Mouse (Mus musculus) bone marrow, adult 2 months (tissue): ENCODE measurements around the gene Mogat2. TPM values are rescaled to one million over a fixed set of nuclear protein-coding genes. Genes with fewer than 3 reads are reported as not detected.

Source experiments
- H3K27ac ChIP-seq: fragments of 200-500 bp; 2 replicates; pipeline ENCODE4 v1.5.1; 2012; ENCODE audit warnings: low read depth, mild to moderate bottlenecking, control low read depth, inconsistent platforms, low read length; ENCODE audit not compliant: control insufficient read depth, poor library complexity, insufficient read depth
- H3K4me1 ChIP-seq: fragments of 200-500 bp; 2 replicates; pipeline ENCODE4 v1.6.1; 2011; ENCODE audit warnings: low read length; ENCODE audit not compliant: control insufficient read depth, insufficient read depth
- H3K4me3 ChIP-seq: fragments of 200-500 bp; replicated peaks from 2 replicates; pipeline ENCODE3; 2011; ENCODE audit warnings: mild to moderate bottlenecking, low read depth, low read length, control low read depth; ENCODE audit not compliant: control insufficient read depth
- CTCF ChIP-seq: fragments of 200-500 bp; IDR thresholded peaks from 2 replicates; pipeline ENCODE4 v1.5.1; 2011; ENCODE audit warnings: low read length, control low read depth; ENCODE audit not compliant: control insufficient read depth, insufficient read depth
- POLR2A ChIP-seq: fragments of 200-500 bp; IDR thresholded peaks from 2 replicates; pipeline ENCODE4 v1.6.1; 2011; ENCODE audit warnings: low read depth, mild to moderate bottlenecking, control low read depth, low read length, borderline replicate concordance; ENCODE audit not compliant: control insufficient read depth
- WGBS: fragments of 180-500 bp; shearing (Covaris S2); methylation state at CpG from one replicate; pipeline ENCODE4 v1.1.7; 2018; 5-methylcytosine and 5-hydroxymethylcytosine counted together
- polyA plus RNA-seq: library from polyadenylated mRNA; stranded (reverse); fragments of >200 nt; gene quantifications from 2 replicates; pipeline ENCODE4 v1.2.4, GENCODE M21; 2011; ENCODE audit warnings: low replicate concordance; ENCODE audit not compliant: missing spikeins, insufficient read depth, insufficient read length

Gene Mogat2
- polyA plus RNA-seq, 1 experiment: 5.9 TPM

DNA sequence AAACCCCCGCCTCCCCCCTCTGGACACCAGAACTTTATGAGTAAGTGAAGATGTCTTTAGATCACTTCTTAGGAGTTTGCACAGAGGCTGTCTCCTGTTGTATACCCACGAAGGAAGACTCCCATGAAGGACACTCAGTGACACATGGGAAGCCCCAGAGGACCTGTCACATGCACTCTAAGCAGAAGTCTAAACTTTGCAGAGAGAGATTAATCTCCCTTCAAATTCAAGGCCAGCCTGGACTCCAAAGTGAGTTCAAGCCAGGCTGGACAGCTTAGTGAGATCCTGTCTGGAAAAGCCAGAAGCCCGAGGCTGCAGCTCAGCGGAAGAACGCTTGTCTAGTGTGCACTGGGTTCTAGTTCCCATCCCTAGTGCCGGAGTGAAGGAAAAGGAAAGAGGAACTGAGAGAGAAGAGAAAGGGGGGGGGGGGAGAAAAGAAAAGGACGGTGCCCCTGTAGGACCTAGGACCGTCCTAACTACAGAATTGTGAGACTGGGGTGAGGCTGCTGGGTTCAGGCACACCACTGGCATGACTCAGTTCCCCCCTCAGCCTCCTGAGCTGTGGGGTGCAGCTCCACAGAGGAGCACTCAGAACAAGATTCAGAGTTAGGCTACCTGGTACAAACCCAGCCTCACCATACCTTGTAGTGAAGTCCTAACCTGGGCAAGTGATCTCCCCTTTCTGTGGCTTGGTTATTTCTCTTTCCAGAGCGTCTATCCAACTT, 38.8 kb downstream of the Mogat2 start:
- Histone ChIP-seq H3K4me1 (no peaks in the 10 kb centered on the region; the same call in 1 of the 2 replicates), H3K4me3 (no peak overlapping the region), H3K27ac (no peak overlapping the region)
- TF ChIP-seq POLR2A: no peak
- TF ChIP-seq CTCF: no peak
- WGBS: 43% methylated on average over 9 of the region's 9 CpGs

DNA sequence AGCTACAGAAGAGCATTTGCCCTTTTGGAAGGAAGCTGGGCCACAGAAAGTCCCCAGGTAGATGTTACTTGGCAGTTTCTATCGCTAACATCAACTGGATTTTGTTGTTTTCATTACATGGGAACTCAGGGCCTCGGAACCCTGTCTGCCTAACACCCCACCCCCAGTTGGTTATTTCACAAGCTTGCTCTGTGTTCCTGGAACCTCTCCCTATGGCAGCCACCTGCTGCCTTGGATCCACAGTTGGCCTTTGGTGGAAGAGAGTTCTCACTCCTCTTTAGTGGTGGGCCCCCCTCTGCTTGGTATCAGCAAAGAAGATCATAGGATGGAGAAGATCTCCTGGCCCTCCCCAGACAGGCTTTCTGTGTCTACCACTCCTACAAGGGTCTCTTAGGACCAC, 39.6 kb downstream of the Mogat2 start:
- no peak for TF ChIP-seq POLR2A
- TF ChIP-seq CTCF: no peak
- H3K4me1 ChIP-seq: no peaks in the 10 kb centered on the region; the same call in 1 of the 2 replicates
- no peak overlapping the region for H3K27ac ChIP-seq
- no peak overlapping the region for H3K4me3 ChIP-seq
- WGBS: 79% methylated on average over 2 of the region's 2 CpGs

DNA sequence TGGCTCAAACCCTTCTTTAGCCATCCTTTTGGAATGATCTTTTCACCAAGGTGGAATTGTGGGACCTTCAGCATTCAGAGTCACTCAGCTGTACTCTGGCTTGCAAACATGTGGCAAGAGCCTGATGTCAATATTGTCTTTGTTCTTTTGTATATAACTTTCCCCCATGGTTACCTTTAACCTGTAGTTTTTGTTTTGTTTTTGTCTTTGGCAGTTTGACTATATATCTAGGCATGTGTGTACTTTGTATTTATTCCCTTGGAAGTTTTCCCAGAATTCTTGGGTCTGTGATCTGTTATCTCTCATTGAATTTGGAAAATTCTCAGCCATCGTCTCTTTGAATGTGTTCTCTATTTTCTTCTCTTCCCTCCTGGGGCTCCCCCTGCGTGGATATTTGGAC, 43.9 kb downstream of the Mogat2 start:
- WGBS: 81% methylated on average over 2 of the region's 2 CpGs
- Histone ChIP-seq H3K4me1 (peaks cover 7% of the 10 kb centered on the region; the same call in 1 of the 2 replicates), H3K4me3 (no peak overlapping the region), H3K27ac (no peak overlapping the region)
- TF ChIP-seq CTCF: no peak
- no peak for TF ChIP-seq POLR2A

GRCm38 (mm10) chr7:99193926-99194325, 44.5 kb downstream of the Mogat2 start:
- Histone ChIP-seq H3K27ac (no peak overlapping the region), H3K4me3 (no peak overlapping the region), H3K4me1 (peaks cover 7% of the 10 kb centered on the region; the same call in 1 of the 2 replicates)
- 78% methylated on average over 4 of the region's 4 CpGs for WGBS
- no peak for TF ChIP-seq CTCF
- TF ChIP-seq POLR2A: no peak

DNA sequence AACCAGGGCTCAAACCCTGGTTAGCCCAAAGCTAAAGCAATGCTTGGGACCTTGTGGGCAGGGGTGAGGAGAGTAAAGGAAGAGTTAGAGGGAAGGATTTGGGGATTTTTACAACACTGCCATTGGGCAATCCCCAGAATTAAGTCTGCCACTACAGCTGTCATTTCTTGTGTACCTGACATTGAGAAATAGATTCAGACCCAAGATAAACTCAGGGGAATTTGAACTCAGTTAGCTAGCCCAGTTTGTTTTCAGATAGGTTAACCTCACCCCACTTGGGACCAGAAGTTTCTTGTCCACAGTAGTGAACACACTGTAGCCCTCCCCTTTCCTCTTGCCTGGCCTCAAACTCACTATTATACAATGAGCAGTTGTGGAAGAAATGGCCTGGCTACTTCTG, 47.0 kb downstream of the Mogat2 start:
- peak overlapping the region; percentile 58; the same call in 1 of the 2 replicates for H3K27ac ChIP-seq

DNA sequence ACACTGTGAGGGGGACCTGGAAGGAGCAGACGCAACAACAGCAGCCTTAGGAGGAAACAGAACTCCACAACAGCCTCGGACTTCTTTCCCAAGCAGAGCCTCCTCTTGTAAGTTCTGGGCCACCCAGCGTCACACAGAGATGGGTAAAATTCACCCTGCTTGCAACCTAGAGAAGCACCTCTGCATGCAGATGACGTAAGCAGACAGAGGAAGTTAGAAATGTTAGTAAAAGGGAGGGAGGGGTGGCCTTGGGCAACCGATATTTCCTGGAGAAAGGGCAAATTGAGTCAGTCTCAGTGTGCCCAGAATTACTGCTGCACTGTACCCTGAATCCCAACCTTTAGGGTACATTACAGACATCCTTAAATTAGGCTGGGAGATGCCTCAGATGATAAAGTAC, 48.5 kb downstream of the Mogat2 start:
- Histone ChIP-seq H3K4me3 (peak overlapping the region; percentile 50), H3K27ac (peak overlapping the region; percentile 84), H3K4me1 (peaks cover 9% of the 10 kb centered on the region; the same call in 1 of the 2 replicates)
- 20% methylated on average over 5 of the region's 5 CpGs for whole genome bisulfite sequencing
- TF ChIP-seq CTCF: no peak
- no peak for TF ChIP-seq POLR2A

More for the DNA sequence above, 47.0 kb downstream of the Mogat2 start:
- H3K4me1 ChIP-seq: peaks cover 9% of the 10 kb centered on the region; the same call in 1 of the 2 replicates
- H3K4me3 ChIP-seq: no peak overlapping the region
- no peak for TF ChIP-seq CTCF
- no peak for TF ChIP-seq POLR2A

DNA sequence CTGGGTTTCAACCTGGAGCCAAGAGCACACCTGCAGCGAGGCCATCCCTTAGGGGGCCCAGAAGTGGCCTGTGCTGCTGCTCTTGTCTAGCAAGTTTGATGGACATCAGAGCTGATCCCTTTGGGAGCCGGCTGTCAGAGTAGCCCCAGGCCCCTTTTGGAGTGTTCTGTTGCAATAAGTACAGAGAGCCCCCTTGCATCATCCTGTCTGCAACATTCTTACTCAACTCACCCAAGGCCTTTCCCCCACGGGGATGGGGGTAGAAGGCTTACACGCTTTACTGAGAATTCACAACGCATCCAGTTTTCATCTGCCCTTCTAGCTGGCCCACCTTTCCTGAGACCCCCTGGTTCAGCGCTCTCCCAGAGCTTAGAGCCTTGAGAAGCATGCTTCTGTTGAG, 49.8 kb downstream of the Mogat2 start:
- 46% methylated on average over 6 of the region's 6 CpGs for WGBS
- H3K4me1 ChIP-seq: peaks cover 10% of the 10 kb centered on the region; the same call in 1 of the 2 replicates
- no peak overlapping the region for H3K4me3 ChIP-seq
- TF ChIP-seq POLR2A (no peak), CTCF (no peak)
- peak overlapping the region; percentile 57 for H3K27ac ChIP-seq

DNA sequence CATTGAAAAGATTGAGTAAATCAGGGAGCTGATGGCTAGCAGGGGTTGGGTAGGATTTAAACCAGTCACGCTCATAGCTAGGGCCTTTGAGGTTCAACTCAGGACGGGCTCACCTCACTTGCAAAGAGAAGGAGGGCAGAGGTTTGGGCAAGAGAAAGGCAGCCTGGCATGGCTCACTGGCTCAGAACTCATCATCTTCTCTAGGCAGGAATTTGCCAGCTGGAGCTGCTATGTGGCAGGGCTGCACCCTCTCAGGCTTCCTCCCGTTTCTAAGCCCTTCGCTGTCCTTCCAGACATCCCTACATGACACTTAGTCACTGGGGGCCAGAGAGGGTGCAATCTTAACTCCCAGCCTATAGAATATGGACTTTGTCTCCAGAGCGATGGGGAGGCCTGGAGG, 51.0 kb downstream of the Mogat2 start:
- Histone ChIP-seq H3K4me1 (peaks cover 10% of the 10 kb centered on the region; the same call in 1 of the 2 replicates), H3K4me3 (no peak overlapping the region), H3K27ac (no peak overlapping the region)
- WGBS: 83% methylated on average over 5 of the region's 5 CpGs
- no peak for TF ChIP-seq CTCF
- no peak for TF ChIP-seq POLR2A
